Mouse (Mus musculus) heart, postnatal 0 days (tissue): Measurements from ENCODE around the gene Gbf1.

Experiments used
- CTCF ChIP-seq: IDR thresholded peaks from 2 replicates; pipeline ENCODE4 v1.5.1; 2016; ENCODE audit warnings: antibody characterized with exemption, control low read depth, low read depth
- EP300 ChIP-seq: IDR thresholded peaks from 2 replicates; pipeline ENCODE4 v1.6.1; 2016; ENCODE audit warnings: antibody characterized with exemption, low read depth

DNA sequence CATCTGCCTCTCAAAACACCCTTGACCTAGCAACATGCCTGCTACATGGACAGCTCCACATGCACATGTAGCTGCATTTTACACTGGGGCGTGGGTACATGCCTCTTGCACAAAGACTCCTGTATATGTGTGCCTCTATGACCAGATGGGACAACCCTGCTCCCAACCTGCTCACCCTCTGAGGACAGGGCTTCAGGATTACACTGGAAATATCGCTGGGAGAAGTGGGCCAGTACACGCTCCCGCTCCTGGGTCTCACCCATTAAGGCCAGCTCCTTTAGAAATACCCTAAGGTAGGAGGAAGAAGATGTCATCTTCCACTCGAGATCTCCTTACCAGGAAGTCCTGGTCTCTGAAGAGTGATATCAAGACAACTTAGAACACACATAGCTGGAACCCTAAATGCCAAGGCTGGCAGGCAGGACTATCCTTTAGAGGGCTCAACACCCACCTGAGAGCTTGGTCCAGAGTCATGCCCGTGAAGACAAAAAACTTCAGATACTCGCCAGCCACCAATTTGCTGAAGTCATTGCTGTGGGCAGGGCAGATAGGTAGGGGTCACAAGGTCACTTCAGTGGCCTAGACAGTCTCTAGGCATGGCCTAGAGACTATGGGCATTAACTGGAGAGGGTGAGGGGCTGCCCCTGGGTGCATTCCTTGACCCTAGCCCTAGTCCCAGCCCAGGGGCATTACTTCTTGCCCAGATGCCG lies 167.9 kb downstream of the Gbf1 start:
- TF ChIP-seq EP300 (no peak), CTCF (no peak)
